In the genomic region with DNA sequence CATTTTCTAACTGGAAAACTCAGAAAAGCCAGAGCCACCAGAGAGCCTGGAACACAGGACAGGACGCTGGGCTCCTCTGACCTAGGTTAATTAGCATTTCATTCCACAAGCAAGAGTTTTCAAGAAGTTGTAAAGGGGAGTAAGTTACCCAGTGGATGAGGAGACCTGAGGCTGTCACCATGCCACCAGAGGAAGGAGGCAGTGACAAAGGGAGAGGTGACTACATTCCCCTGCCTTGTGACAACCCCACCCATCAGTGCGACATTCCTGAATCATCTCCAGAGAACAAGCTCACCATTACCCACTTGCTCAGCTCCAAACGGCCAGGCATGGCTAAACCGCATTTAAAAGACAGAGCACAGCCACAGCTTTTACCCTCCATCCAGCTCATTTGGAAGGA, we compare ENCODE assay signal across 11 mouse cellular contexts.
DNase-seq lines count a peak whose midpoint lies in the region; ATAC-seq and TF ChIP-seq lines count a peak whose summit lies in the region.
"Had no signal": no experiment of that assay in that cellular context is flagged by ENCODE, and none has a peak within 500 bp of the region (broad histone marks: within the 10 kb centered on the region; RNA-seq: fewer than 3 reads in every experiment).

No protein-coding gene starts in this region.

- ATAC-seq in kidney, embryonic 16.5 days (ENCODE audit: low FRiP score, low TSS enrichment), result no peak
- ATAC-seq in embryonic facial prominence, embryonic 14.5 days (ENCODE audit: low read depth), result no peak
- ATAC-seq in hindbrain, embryonic 16.5 days, result no peak
- ATAC-seq in midbrain, postnatal 0 days (ENCODE audit: low FRiP score), result no peak

- H3K27me3 ChIP-seq in kidney, embryonic 16.5 days (ENCODE audit: insufficient read depth, low read length), result no peaks in the 10 kb centered on the region; the same call in 1 of the 2 replicates
- H3K27me3 ChIP-seq in embryonic facial prominence, embryonic 14.5 days (replicated peaks; ENCODE audit: control insufficient read depth, insufficient read depth, low read length), result 0 out of 2 replicates have a peak, but pooled peaks cover 4% of the 10 kb centered on the region
- H3K27me3 ChIP-seq in hindbrain, embryonic 16.5 days (replicated peaks; ENCODE audit: control insufficient read depth, insufficient read depth, low read length), result no peaks in the 10 kb centered on the region
- H3K27me3 ChIP-seq in midbrain, postnatal 0 days (ENCODE audit: insufficient read depth, low read length), result no peaks in the 10 kb centered on the region

- peaks cover 16% of the 10 kb centered on the region; the same call in 1 of the 2 replicates for H3K4me1 ChIP-seq in kidney, embryonic 16.5 days (ENCODE audit: insufficient read depth, low read length)
- H3K4me1 ChIP-seq in embryonic facial prominence, embryonic 14.5 days (ENCODE audit: control insufficient read depth, insufficient read depth, low read length), result peaks cover 14% of the 10 kb centered on the region; the same call in 1 of the 2 replicates
- peaks cover 19% of the 10 kb centered on the region for H3K4me1 ChIP-seq in hindbrain, embryonic 16.5 days (ENCODE audit: control insufficient read depth, insufficient read depth, low read depth, low read length)
- H3K4me1 ChIP-seq in midbrain, postnatal 0 days (ENCODE audit: insufficient read depth, low read length), result peaks cover 4% of the 10 kb centered on the region; the same call in 1 of the 2 replicates

- H3K4me2 ChIP-seq in kidney, embryonic 16.5 days (replicated peaks; ENCODE audit: low read depth, low read length), result peak overlapping the region; percentile 92; the same call in 1 of the 2 replicates
- H3K4me2 ChIP-seq in embryonic facial prominence, embryonic 14.5 days (ENCODE audit: low read depth, low read length), result peak overlapping the region; percentile 82
- peak overlapping the region; percentile 86 for H3K4me2 ChIP-seq in hindbrain, embryonic 16.5 days (ENCODE audit: low read length)
- peak overlapping the region; percentile 65 for H3K4me2 ChIP-seq in midbrain, postnatal 0 days (ENCODE audit: low read depth, low read length, poor library complexity, severe bottlenecking)

- no peak overlapping the region for H3K9ac ChIP-seq in kidney, embryonic 16.5 days (replicated peaks; ENCODE audit: low read length)
- H3K9ac ChIP-seq in embryonic facial prominence, embryonic 14.5 days (ENCODE audit: low read depth, low read length), result no peak overlapping the region
- H3K9ac ChIP-seq in hindbrain, embryonic 16.5 days (ENCODE audit: low read depth, low read length), result no peak overlapping the region
- H3K9ac ChIP-seq in midbrain, postnatal 0 days (replicated peaks; ENCODE audit: low read length, poor library complexity, severe bottlenecking), result no peak overlapping the region

- 35% methylated on average over 4 of the region's 4 CpGs for WGBS in kidney, embryonic 16.5 days
- 29% methylated on average over 4 of the region's 4 CpGs for WGBS in embryonic facial prominence, embryonic 14.5 days
- 34% methylated on average over 4 of the region's 4 CpGs for WGBS in hindbrain, embryonic 16.5 days
- WGBS in midbrain, postnatal 0 days, result 42% methylated on average over 4 of the region's 4 CpGs

- H3K27ac ChIP-seq in kidney, embryonic 16.5 days (ENCODE audit: low read length), result no peak overlapping the region
- no peak overlapping the region for H3K27ac ChIP-seq in embryonic facial prominence, embryonic 14.5 days (replicated peaks; ENCODE audit: low read depth, low read length)
- H3K27ac ChIP-seq in hindbrain, embryonic 16.5 days (ENCODE audit: low read depth, low read length), result no peak overlapping the region
- H3K27ac ChIP-seq in midbrain, postnatal 0 days (ENCODE audit: low read depth, low read length), result no peak overlapping the region

- H3K4me3 ChIP-seq in kidney, embryonic 16.5 days (ENCODE audit: low read length), result no peak overlapping the region
- H3K4me3 ChIP-seq in embryonic facial prominence, embryonic 14.5 days (ENCODE audit: low read depth, low read length), result peak overlapping the region; percentile 41
- H3K4me3 ChIP-seq in hindbrain, embryonic 16.5 days (ENCODE audit: low read length), result no peak overlapping the region
- no peak overlapping the region for H3K4me3 ChIP-seq in midbrain, postnatal 0 days (ENCODE audit: low read depth, low read length)

- no peak for DNase-seq in kidney, postnatal 36 days
- no peak for DNase-seq in embryonic facial prominence, embryonic 14.5 days (ENCODE audit: low spot score)
- no peak for DNase-seq in midbrain, postnatal 0 days (ENCODE audit: low spot score)
- no peak for DNase-seq in right cerebral cortex, adult 18-20 months
- no peak for DNase-seq in left cerebral cortex, adult 8-10 months (ENCODE audit: low spot score in 2 of 2)
- no peak for DNase-seq in adrenal gland, adult 8-10 months
- DNase-seq: cerebellum, postnatal 14 days; kidney, adult 2 months; thymus, postnatal 25 days had no signal

- H3K36me3 ChIP-seq in kidney, embryonic 16.5 days (ENCODE audit: insufficient read depth, low read length), result peaks cover 8% of the 10 kb centered on the region; the same call in 1 of the 2 replicates
- H3K36me3 ChIP-seq in embryonic facial prominence, embryonic 14.5 days (ENCODE audit: control insufficient read depth, insufficient read depth, low read length), result no peaks in the 10 kb centered on the region; the same call in 1 of the 2 replicates
- no peaks in the 10 kb centered on the region for H3K36me3 ChIP-seq in hindbrain, embryonic 16.5 days (ENCODE audit: control insufficient read depth, insufficient read depth, low read length)
- H3K36me3 ChIP-seq in midbrain, postnatal 0 days (ENCODE audit: insufficient read depth, low read length), result no peaks in the 10 kb centered on the region

- TF ChIP-seq CTCF in midbrain, postnatal 0 days (IDR thresholded peaks at IDR 0.05), result no peak

- H3K9me3 ChIP-seq in kidney, embryonic 16.5 days (ENCODE audit: low read length), result no peaks in the 10 kb centered on the region
- H3K9me3 ChIP-seq in embryonic facial prominence, embryonic 14.5 days (ENCODE audit: control insufficient read depth, low read length), result no peaks in the 10 kb centered on the region
- H3K9me3 ChIP-seq in hindbrain, embryonic 16.5 days (ENCODE audit: control insufficient read depth, low read length), result no peaks in the 10 kb centered on the region
- no peaks in the 10 kb centered on the region for H3K9me3 ChIP-seq in midbrain, postnatal 0 days (ENCODE audit: low read length)
